Mouse (Mus musculus): ENCODE data around the gene Tarm1. TPM values are rescaled to one million over a fixed set of nuclear protein-coding genes. Genes with fewer than 3 reads are reported as not detected.

Tarm1 gene
- polyA plus RNA-seq (2014; fragmentation: Nextera tagmentation; extraction: Ambion mirVana), result 0.16 TPM in 1 of 2 replicates, not detected in the other

DNA sequence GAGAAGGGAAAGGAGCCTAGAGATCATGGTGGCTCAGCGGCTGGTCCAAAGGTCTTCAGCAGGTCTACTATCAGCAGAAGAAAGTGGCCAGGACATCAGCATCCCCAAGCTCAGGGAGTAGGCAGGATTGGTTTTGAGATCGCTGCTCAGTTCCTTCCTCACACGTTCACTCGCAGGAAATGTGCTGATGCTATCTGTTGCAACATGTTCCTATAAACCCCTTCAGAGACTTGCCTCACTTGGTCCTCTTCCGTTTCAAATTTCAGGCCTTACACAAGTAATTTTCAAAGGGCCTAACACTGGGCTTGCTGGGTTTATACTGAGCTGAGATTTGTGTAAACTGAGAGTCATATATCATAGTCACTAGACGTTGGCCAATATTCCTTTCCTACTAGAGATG lies at the start of gene Tarm1:
Gene Tarm1, minus strand, starts transcription at position 186 of the 400 bp plus-strand sequence.
- ATAC-seq (replicated peaks; ENCODE audit: low FRiP score, low TSS enrichment, low read depth) (no peak), DNase-seq (ENCODE audit: low spot score) (no peak)
- H3K4me1 ChIP-seq (replicated peaks; ENCODE audit: control insufficient read depth, insufficient read depth, low read length), result no peaks in the 10 kb centered on the region
- H3K4me3 ChIP-seq (ENCODE audit: low read depth, low read length), result no peak within 1 kb of the TSS
- no peaks in the 10 kb centered on the region for H3K9me3 ChIP-seq (ENCODE audit: control insufficient read depth, low read length)
- H3K36me3 ChIP-seq (ENCODE audit: control insufficient read depth, insufficient read depth, low read length), result no peaks in the 10 kb centered on the region
- H3K4me2 ChIP-seq (ENCODE audit: low read length), result no peak within 1 kb of the TSS
- H3K27ac ChIP-seq (ENCODE audit: low read depth), result no peak within 1 kb of the TSS
- no peaks in the 10 kb centered on the region for H3K27me3 ChIP-seq (replicated peaks; ENCODE audit: control insufficient read depth, insufficient read depth, low read length)
- no peak within 1 kb of the TSS for H3K9ac ChIP-seq (ENCODE audit: low read length)
- WGBS, result 77% methylated on average over 6 of the region's 6 CpGs

GRCm38 (mm10) chr7:3505913-3506312 lies 3.5 kb upstream of the Tarm1 start:
- DNase-seq (ENCODE audit: low spot score) (no peak), ATAC-seq (replicated peaks; ENCODE audit: low FRiP score, low TSS enrichment, low read depth) (no peak)
- no peaks in the 10 kb centered on the region for H3K4me1 ChIP-seq (replicated peaks; ENCODE audit: control insufficient read depth, insufficient read depth, low read length)
- H3K36me3 ChIP-seq (ENCODE audit: control insufficient read depth, insufficient read depth, low read length), result no peaks in the 10 kb centered on the region
- 70% methylated on average over 3 of the region's 3 CpGs for WGBS
- H3K27ac ChIP-seq (ENCODE audit: low read depth), result no peak overlapping the region
- no peak overlapping the region for H3K4me2 ChIP-seq (ENCODE audit: low read length)
- H3K4me3 ChIP-seq (ENCODE audit: low read depth, low read length), result no peak overlapping the region
- H3K27me3 ChIP-seq (replicated peaks; ENCODE audit: control insufficient read depth, insufficient read depth, low read length), result no peaks in the 10 kb centered on the region
- no peaks in the 10 kb centered on the region for H3K9me3 ChIP-seq (ENCODE audit: control insufficient read depth, low read length)
- H3K9ac ChIP-seq (ENCODE audit: low read length), result no peak overlapping the region

GRCm38 (mm10) chr7:3500406-3500805 lies 2.0 kb downstream of the Tarm1 start:
- Histone ChIP-seq H3K4me2 (ENCODE audit: low read length) (no peak overlapping the region), H3K4me1 (replicated peaks; ENCODE audit: control insufficient read depth, insufficient read depth, low read length) (no peaks in the 10 kb centered on the region), H3K4me3 (ENCODE audit: low read depth, low read length) (no peak overlapping the region), H3K27me3 (replicated peaks; ENCODE audit: control insufficient read depth, insufficient read depth, low read length) (no peaks in the 10 kb centered on the region), H3K9ac (ENCODE audit: low read length) (no peak overlapping the region), H3K27ac (ENCODE audit: low read depth) (no peak overlapping the region), H3K36me3 (ENCODE audit: control insufficient read depth, insufficient read depth, low read length) (no peaks in the 10 kb centered on the region), H3K9me3 (ENCODE audit: control insufficient read depth, low read length) (no peaks in the 10 kb centered on the region)
- ATAC-seq (replicated peaks; ENCODE audit: low FRiP score, low TSS enrichment, low read depth) (no peak), DNase-seq (ENCODE audit: low spot score) (no peak)
- WGBS, result 92% methylated on average over 1 of the region's 1 CpGs

DNA sequence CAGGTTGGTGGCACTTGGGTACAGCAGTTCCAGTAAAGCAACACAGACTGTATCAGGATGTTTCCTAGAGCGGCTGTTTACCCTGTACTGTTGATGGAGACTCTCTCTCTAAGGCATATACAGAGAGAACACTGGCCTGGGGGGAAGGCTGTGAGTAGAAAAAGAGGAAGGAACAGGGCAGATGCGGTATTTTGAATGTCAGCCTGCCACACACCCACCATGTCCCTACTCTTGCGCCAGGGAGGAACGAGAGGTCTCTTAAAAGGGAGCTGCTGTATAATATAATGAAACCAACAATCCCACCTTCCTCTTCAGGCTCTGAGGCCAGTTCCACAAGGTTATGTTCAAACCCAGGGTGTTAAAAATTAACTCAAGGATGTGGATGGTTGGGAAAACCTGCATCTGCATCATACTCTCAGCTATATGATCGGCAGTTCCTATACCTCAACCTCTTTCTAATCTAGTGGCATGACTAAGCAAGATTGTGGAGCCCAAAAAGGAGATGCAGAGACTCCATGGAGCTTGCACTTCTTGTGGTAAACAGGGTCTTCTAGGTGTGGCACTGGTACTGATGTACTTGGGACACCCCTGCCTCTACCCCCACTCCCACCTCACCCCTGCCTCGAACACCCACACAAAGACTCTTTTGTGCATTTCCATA lies 20.3 kb downstream of the Tarm1 start:
- ATAC-seq (replicated peaks; ENCODE audit: low FRiP score, low TSS enrichment, low read depth) (no peak), DNase-seq (ENCODE audit: low spot score) (no peak)
- 90% methylated on average over 6 of the region's 6 CpGs for WGBS
- Histone ChIP-seq H3K4me2 (ENCODE audit: low read length) (no peak overlapping the region), H3K36me3 (ENCODE audit: control insufficient read depth, insufficient read depth, low read length) (no peaks in the 10 kb centered on the region), H3K27ac (ENCODE audit: low read depth) (no peak overlapping the region), H3K9ac (ENCODE audit: low read length) (no peak overlapping the region), H3K27me3 (replicated peaks; ENCODE audit: control insufficient read depth, insufficient read depth, low read length) (no peaks in the 10 kb centered on the region), H3K9me3 (ENCODE audit: control insufficient read depth, low read length) (peaks cover 2% of the 10 kb centered on the region; the same call in 1 of the 2 replicates), H3K4me1 (replicated peaks; ENCODE audit: control insufficient read depth, insufficient read depth, low read length) (no peaks in the 10 kb centered on the region), H3K4me3 (ENCODE audit: low read depth, low read length) (no peak overlapping the region)

GRCm38 (mm10) chr7:3476728-3477127 lies 25.7 kb downstream of the Tarm1 start:
- H3K9ac ChIP-seq (ENCODE audit: low read length), result no peak overlapping the region
- 71% methylated on average over 5 of the region's 5 CpGs for WGBS
- H3K27ac ChIP-seq (ENCODE audit: low read depth), result no peak overlapping the region
- H3K9me3 ChIP-seq (ENCODE audit: control insufficient read depth, low read length), result peaks cover 2% of the 10 kb centered on the region; the same call in 1 of the 2 replicates
- no peak overlapping the region for H3K4me2 ChIP-seq (ENCODE audit: low read length)
- no peak overlapping the region for H3K4me3 ChIP-seq (ENCODE audit: low read depth, low read length)
- H3K4me1 ChIP-seq (replicated peaks; ENCODE audit: control insufficient read depth, insufficient read depth, low read length), result no peaks in the 10 kb centered on the region
- no peaks in the 10 kb centered on the region for H3K27me3 ChIP-seq (replicated peaks; ENCODE audit: control insufficient read depth, insufficient read depth, low read length)
- ATAC-seq (replicated peaks; ENCODE audit: low FRiP score, low TSS enrichment, low read depth) (no peak), DNase-seq (ENCODE audit: low spot score) (no peak)
- H3K36me3 ChIP-seq (ENCODE audit: control insufficient read depth, insufficient read depth, low read length), result no peaks in the 10 kb centered on the region

- Histone ChIP-seq H3K27ac (ENCODE audit: low read depth) (no peak overlapping the region), H3K9me3 (ENCODE audit: control insufficient read depth, low read length) (no peaks in the 10 kb centered on the region), H3K9ac (ENCODE audit: low read length) (no peak overlapping the region), H3K4me3 (ENCODE audit: low read depth, low read length) (no peak overlapping the region), H3K27me3 (replicated peaks; ENCODE audit: control insufficient read depth, insufficient read depth, low read length) (no peaks in the 10 kb centered on the region), H3K4me1 (replicated peaks; ENCODE audit: control insufficient read depth, insufficient read depth, low read length) (no peaks in the 10 kb centered on the region), H3K36me3 (ENCODE audit: control insufficient read depth, insufficient read depth, low read length) (no peaks in the 10 kb centered on the region), H3K4me2 (ENCODE audit: low read length) (peak overlapping the region; percentile 28)
- 7% methylated on average over 19 of the region's 19 CpGs for WGBS
- no peak for DNase-seq (ENCODE audit: low spot score)
- ATAC-seq (replicated peaks; ENCODE audit: low FRiP score, low TSS enrichment, low read depth), result no peak
Observed at GRCm38 (mm10) chr7:3474291-3475080, 27.9 kb downstream of the Tarm1 start.

DNA sequence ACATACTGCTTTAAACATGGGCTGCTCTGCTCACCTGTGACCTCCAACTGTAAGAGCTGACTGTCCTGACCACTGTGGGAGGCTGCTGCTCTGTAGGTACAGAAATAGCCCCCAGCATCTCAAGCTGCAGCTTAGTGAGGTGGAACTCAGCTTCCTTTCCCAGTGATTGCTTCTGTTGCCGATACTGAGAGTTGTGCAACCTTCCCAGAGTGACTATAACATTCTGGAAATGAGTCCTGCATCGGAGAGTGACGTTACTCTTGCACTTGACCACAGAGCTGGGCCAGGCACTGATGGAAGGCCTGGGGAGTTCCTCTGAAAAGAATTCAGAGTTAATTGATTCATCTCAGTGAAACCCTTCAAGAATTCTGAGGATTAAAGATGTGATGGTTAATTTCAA lies 29.6 kb downstream of the Tarm1 start:
- H3K9me3 ChIP-seq (ENCODE audit: control insufficient read depth, low read length), result no peaks in the 10 kb centered on the region
- peak; percentile 25 for DNase-seq (ENCODE audit: low spot score)
- no peaks in the 10 kb centered on the region for H3K4me1 ChIP-seq (replicated peaks; ENCODE audit: control insufficient read depth, insufficient read depth, low read length)
- no peaks in the 10 kb centered on the region for H3K27me3 ChIP-seq (replicated peaks; ENCODE audit: control insufficient read depth, insufficient read depth, low read length)
- H3K4me2 ChIP-seq (ENCODE audit: low read length), result no peak overlapping the region
- no peak overlapping the region for H3K27ac ChIP-seq (ENCODE audit: low read depth)
- no peak overlapping the region for H3K4me3 ChIP-seq (ENCODE audit: low read depth, low read length)
- whole genome bisulfite sequencing, result 86% methylated on average over 3 of the region's 3 CpGs
- no peaks in the 10 kb centered on the region for H3K36me3 ChIP-seq (ENCODE audit: control insufficient read depth, insufficient read depth, low read length)
- no peak overlapping the region for H3K9ac ChIP-seq (ENCODE audit: low read length)
- ATAC-seq (replicated peaks; ENCODE audit: low FRiP score, low TSS enrichment, low read depth), result no peak

DNA sequence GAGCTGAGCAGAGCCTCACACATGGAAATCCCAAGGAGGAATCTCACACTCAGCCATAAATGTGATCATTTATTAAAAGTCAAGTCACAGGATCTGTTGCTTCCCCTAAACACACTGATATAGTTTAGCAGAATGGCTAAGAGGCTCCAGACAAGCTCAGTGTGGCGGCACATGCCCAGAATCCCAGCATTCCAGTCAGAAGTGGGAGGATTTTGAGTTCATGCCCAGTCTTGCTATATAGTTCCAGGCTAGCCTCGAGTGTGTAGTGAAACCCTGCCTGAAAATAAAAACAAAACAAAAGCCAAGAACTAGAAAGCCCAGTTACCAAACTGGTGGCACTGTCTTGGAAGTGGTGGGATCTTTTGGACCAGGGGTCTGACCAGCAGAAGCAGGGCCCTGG lies 33.8 kb downstream of the Tarm1 start:
- Histone ChIP-seq H3K27me3 (replicated peaks; ENCODE audit: control insufficient read depth, insufficient read depth, low read length) (no peaks in the 10 kb centered on the region), H3K27ac (ENCODE audit: low read depth) (no peak overlapping the region), H3K4me3 (ENCODE audit: low read depth, low read length) (no peak overlapping the region), H3K4me1 (replicated peaks; ENCODE audit: control insufficient read depth, insufficient read depth, low read length) (no peaks in the 10 kb centered on the region), H3K9ac (ENCODE audit: low read length) (no peak overlapping the region), H3K9me3 (ENCODE audit: control insufficient read depth, low read length) (no peaks in the 10 kb centered on the region), H3K36me3 (ENCODE audit: control insufficient read depth, insufficient read depth, low read length) (no peaks in the 10 kb centered on the region), H3K4me2 (ENCODE audit: low read length) (no peak overlapping the region)
- no peak for ATAC-seq (replicated peaks; ENCODE audit: low FRiP score, low TSS enrichment, low read depth)
- DNase-seq (ENCODE audit: low spot score), result peak; percentile 28
- WGBS, result 73% methylated on average over 2 of the region's 2 CpGs

Measured in intestine, embryonic 14.5 days (tissue).